Mouse (Mus musculus): Measurements from ENCODE around the gene H2-M10.3. TPM values are rescaled to one million over a fixed set of nuclear protein-coding genes. Genes with fewer than 3 reads are reported as not detected.

Gene H2-M10.3
- polyA plus RNA-seq (2012; rRNA removed) = not detected in 2 replicates

DNA sequence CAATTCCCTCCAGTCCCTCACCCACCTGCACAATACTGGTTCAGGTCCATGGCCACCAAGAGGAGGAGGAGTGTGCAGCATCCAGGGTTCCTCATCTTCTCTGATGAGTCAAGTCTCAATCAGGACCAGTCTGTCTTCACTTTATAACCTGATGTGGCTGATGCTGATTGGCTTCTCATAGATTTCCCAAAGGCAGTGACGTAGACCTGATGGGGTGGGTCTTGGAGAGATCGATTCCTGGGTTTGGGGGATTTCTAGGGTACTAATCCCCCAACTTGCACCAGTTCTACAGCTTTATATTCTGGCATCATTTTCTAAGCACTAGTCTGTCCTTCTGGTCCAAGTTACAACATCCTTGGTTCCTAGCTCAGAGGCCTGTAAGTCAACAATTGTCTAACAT, at the start of gene H2-M10.3:
H2-M10.3 (minus strand) TSS at position 101 of the 400 bp plus-strand sequence.

DNA sequence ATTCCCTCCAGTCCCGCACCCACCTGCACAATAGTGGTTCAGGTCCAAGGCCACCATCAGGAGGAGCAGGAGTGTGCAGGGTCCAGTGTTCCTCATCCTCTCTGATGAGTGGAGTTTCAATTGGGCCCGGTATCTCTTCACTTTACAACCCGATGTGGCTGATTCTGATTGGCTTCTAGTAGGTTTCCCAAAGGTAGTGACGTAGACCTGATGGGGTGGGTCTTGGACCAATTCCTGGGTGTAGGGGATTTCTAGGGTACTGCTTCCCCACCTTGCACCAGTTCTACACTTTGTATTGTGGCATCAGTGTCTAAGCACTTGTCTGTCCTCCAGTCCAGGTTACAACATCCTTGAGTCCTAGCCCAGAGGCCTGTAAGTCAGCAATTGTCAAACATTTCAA, 42.2 kb downstream of the H2-M10.3 start, which contains the start of gene H2-M10.1:
H2-M10.1 (minus strand) TSS at position 101 of the 400 bp plus-strand sequence.

Other genes starting within 250 kb of the H2-M10.3 start
- 0.18 TPM in 1 of 2 replicates, not detected in the other for gene Gm19684, start 246.7 kb downstream of the H2-M10.3 start, polyA plus RNA-seq (2012; rRNA removed)
- gene Gm7030, start 239.0 kb downstream of the H2-M10.3 start, polyA plus RNA-seq (2012; rRNA removed) = not detected in 2 replicates
- 0.24 TPM in 1 of 2 replicates, not detected in the other for gene Gm8909, start 199.9 kb downstream of the H2-M10.3 start, polyA plus RNA-seq (2012; rRNA removed)
- 0.09 and 0.10 TPM in 2 replicates for gene H2-T3, start 178.1 kb downstream of the H2-M10.3 start, polyA plus RNA-seq (2012; rRNA removed)
- 88.3 and 96.2 TPM in 2 replicates for gene Rpp21, start 110.3 kb downstream of the H2-M10.3 start, polyA plus RNA-seq (2012; rRNA removed)
- gene Trim39, start 96.2 kb downstream of the H2-M10.3 start, polyA plus RNA-seq (2012; rRNA removed) = 18.9 and 23.1 TPM in 2 replicates
- gene H2-M10.2, start 81.9 kb downstream of the H2-M10.3 start, polyA plus RNA-seq (2012; rRNA removed) = not detected in 2 replicates
- not detected in 2 replicates for gene H2-M10.1, start 42.3 kb downstream of the H2-M10.3 start, polyA plus RNA-seq (2012; rRNA removed)
- gene H2-M10.4, start 93.9 kb upstream of the H2-M10.3 start, polyA plus RNA-seq (2012; rRNA removed) = not detected in 2 replicates
- gene H2-M11, start 178.7 kb upstream of the H2-M10.3 start, polyA plus RNA-seq (2012; rRNA removed) = not detected in 2 replicates